Mouse (Mus musculus) brown adipose tissue, adult 24 weeks (tissue): ENCODE measurements around the gene Exosc10. TPM values are rescaled to one million over a fixed set of nuclear protein-coding genes. Genes with fewer than 3 reads are reported as not detected.
A peak's percentile ranks its signal among the peaks of the same experiment; 100 is the strongest.

Source experiments
- H3K27ac ChIP-seq: fragments of 200-500 bp; replicated peaks from 2 replicates; pipeline ENCODE4 v1.5.1; 2012; ENCODE audit warnings: low read depth, mild to moderate bottlenecking, low read length
- H3K4me1 ChIP-seq: fragments of 200-500 bp; 2 replicates; pipeline ENCODE4 v1.6.1; 2012; ENCODE audit warnings: low read length, mixed read lengths; ENCODE audit not compliant: control insufficient read depth, insufficient read depth, insufficient read length
- H3K4me3 ChIP-seq: fragments of 200-500 bp; 2 replicates; pipeline ENCODE4 v1.5.1; 2012; ENCODE audit warnings: low read depth, mild to moderate bottlenecking, low read length, moderate library complexity; ENCODE audit not compliant: insufficient read depth
- polyA plus RNA-seq: library from polyadenylated mRNA; stranded (reverse); fragments of >200 nt; gene quantifications from 2 replicates; pipeline ENCODE4 v1.2.4, GENCODE M21; 2012; ENCODE audit not compliant: missing spikeins, insufficient read depth, insufficient read length

The Exosc10 gene
- 18.8 and 32.4 TPM in 2 replicates for polyA plus RNA-seq

DNA sequence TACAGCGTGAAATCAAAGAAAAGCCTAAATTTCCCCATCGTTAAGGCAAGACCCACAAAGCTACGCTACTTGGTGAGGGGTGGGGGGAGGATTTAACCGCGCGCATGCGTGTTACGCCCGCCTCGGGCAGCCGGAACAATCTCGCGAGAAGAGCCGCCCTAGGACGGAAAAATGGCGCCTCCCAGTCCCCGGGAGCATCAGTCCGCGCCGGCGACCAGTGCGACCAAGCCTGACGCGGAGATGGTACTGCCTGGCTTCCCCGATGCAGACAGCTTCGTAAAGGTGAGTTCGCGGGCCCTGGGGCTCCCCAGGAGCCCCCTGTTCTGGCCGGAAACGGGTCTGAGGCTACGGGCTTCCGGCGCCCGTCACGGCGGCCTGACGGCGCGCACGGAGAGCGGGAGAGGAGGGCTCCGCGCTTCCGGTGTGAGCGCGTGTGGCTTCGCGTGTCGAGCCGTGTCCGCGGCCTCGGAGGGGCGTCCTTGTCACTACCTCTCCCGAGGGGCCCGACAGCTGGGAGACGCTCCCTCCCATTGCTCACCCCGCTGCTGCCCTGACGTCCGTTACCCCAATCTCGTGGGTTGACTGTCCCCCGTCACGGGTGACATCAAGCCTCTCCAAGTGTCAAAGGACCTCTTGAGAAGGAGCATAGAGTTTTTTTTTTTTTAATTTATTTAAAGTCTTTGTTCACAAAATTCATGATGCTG is at the start of gene Exosc10:
TSS of gene Exosc10 (plus strand) at position 133 of the 704 bp plus-strand sequence.
- H3K4me3 ChIP-seq, result peak within 1 kb of the TSS; percentile 96
- H3K27ac ChIP-seq, result peak within 1 kb of the TSS; percentile 90
- no peaks in the 10 kb centered on the region for H3K4me1 ChIP-seq

DNA sequence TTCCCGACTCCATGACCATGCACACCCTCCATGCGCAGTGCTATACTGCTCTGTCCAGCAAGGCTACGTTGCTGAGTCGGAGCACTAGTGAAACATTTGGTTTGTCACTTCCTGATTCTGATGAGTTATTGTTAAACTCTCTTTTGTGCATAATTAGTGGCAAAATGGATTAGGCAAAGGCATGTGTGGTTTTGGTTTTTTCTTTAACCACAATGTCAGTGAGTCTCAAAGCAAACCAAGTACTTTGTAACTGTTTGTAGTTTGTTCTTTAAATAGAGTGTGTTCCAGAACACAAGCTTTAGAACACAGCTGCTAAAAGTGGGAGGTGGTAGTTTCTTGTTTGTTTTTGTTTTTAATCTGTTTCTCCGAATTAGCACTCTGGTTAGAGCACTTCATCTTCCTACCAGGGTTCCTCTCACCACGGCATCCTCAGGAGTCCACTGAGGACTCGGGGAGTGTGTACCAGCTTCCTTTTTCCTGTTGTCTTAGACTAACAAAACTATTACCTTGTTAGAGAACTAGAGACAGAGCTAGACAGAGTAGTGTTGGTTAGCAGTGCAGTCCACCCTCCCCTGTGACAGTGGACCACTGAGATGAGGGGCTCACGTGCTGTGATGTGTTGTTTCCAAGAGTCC is 48.7 kb upstream of the Exosc10 start:
- Histone ChIP-seq H3K4me1 (peaks cover 4% of the 10 kb centered on the region; the same call in 1 of the 2 replicates), H3K4me3 (no peak overlapping the region), H3K27ac (0 out of 2 replicates have a peak overlapping the region, but pooled peaks have one; percentile 16)

DNA sequence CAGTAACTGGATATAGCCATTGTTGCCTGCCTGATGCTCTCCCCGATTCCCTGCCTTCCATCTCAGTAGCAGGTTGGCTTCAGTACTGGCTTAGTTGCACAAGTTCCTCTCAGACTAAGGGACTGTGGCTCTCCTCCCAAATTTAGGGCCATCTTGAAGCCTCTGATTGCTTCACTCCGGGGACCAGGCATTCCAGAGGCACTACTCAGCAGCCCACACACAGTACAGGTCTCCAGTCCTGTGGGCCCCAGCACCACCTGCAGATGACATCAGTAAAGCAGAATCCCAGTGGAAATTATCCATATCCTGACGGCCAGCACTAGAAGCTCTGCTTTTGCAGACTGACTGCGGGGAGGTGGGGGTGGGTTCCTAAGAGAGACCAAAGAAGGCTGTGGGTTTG is 47.5 kb upstream of the Exosc10 start:
- 0 out of 2 replicates have a peak overlapping the region, but pooled peaks have one; percentile 5 for H3K27ac ChIP-seq

DNA sequence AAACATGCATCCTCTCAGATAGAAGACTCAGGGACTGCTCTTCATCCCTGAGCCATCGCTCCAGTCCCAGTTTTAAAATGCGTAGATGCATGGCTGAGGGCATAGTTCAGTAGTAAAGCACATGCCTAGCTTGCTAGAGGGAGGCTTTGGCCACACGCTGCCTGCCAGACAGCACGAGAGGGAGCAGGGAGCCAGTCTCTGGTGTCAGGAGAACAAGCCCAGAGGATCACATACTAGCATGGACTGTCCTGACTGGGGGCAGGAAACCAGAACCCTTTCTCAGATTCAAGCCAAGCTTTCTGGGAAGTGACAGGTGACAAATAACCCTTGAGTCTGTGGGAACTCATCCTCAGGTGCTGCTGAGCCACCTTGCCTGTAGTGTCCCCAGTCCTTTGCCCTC is 46.9 kb upstream of the Exosc10 start:
- Histone ChIP-seq H3K4me1 (peaks cover 4% of the 10 kb centered on the region; the same call in 1 of the 2 replicates), H3K4me3 (no peak overlapping the region), H3K27ac (no peak overlapping the region)

More for the DNA sequence above, 47.5 kb upstream of the Exosc10 start:
- H3K4me1 ChIP-seq, result peaks cover 4% of the 10 kb centered on the region; the same call in 1 of the 2 replicates
- no peak overlapping the region for H3K4me3 ChIP-seq

DNA sequence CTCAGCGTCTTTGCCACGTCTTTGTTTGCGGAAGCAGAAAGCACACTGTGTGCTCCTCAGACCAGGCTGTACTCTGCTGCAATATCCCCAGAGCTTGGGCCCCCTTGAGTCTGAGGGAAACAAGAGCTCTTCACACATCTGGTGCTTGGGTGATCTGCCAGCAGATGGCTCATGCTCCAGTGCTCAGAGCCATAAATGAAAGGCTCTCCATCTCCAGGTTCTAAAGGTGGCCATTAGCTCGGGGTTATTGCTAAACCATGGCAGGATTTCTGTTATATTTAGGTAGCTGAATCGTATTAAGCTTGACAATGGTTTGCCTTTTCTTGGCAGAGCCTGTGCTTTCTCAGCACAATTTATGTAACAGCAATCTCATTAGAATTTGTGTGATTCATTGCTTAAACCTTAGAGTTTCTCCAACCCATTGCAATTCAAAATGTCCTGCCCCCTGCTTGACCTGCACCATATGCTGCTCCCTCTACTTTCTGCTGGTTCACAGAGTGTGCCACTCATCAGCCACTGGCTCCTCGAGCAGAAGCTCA is 45.1 kb upstream of the Exosc10 start:
- no peak overlapping the region for H3K4me3 ChIP-seq
- H3K27ac ChIP-seq, result no peak overlapping the region
- peaks cover 4% of the 10 kb centered on the region; the same call in 1 of the 2 replicates for H3K4me1 ChIP-seq

DNA sequence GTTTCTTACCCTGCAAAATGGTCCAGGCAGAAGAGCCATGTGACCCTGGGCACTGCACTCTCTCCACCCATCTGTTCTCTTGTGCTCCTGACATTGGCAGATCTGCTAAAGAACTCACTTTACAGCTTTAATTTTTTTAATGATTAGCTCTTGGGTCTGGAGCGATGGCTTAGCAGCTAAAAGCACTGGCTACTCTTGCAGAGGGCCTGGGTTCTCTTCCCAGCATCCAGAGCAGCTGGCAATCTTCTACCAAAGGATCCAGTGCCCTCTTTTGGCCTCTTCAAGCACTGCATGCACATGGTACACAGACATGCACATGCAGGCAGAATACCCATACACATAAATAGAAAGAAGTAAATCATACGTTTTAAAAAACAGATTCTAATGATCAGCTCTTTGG is 42.9 kb upstream of the Exosc10 start:
- no peak overlapping the region for H3K4me3 ChIP-seq
- no peak overlapping the region for H3K27ac ChIP-seq
- H3K4me1 ChIP-seq, result peaks cover 4% of the 10 kb centered on the region; the same call in 1 of the 2 replicates

DNA sequence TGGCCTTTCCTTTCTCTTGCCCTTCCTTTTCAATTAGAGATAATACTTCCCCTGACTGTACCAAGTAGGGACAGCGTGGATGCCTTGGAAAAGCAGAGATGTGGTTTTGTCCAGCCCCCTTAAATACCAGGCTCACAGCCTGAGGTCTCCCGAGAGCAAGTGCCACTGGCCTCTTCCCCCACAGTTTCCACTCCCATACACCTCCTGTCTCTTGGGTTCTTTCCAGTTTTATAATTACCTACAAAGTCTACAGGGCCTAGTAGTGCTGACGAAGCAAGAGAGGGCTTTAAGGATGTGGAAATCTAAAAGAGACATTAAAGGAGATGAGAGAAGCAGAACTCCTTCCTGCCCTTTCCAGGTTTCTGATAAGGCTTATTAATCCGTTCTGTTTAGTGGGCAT is 40.4 kb upstream of the Exosc10 start:
- Histone ChIP-seq H3K27ac (no peak overlapping the region; the same call in 1 of the 2 replicates), H3K4me1 (no peaks in the 10 kb centered on the region), H3K4me3 (no peak overlapping the region)

DNA sequence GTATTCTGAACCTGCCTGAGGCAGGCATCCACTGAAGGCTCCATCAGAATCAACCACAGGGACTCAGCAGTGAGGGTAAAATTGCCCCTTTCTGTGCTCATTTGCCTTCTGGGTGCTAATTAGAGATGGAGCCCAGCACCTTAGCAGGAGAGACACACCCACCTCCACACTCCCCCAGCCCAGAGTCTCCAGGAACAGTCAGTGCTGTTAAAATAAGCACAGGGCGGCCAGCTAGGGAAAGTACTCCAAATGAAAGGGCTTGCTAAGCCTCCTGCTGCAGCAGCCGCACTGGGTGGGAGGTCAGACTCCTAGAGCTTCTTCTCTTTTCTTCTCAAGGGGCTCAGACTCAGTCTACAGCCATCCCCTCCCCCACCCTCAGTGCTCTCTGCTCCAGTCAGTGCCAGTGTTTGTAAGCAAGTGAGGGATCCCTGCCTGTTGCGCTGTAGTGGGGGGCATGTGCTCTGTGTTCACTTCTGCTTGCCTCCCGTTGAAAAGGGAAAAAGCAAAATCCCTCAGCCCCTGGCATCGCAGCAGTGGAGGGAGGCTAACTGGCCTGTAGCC is 39.9 kb upstream of the Exosc10 start:
- H3K27ac ChIP-seq, result no peak overlapping the region
- H3K4me3 ChIP-seq, result no peak overlapping the region
- no peaks in the 10 kb centered on the region for H3K4me1 ChIP-seq

DNA sequence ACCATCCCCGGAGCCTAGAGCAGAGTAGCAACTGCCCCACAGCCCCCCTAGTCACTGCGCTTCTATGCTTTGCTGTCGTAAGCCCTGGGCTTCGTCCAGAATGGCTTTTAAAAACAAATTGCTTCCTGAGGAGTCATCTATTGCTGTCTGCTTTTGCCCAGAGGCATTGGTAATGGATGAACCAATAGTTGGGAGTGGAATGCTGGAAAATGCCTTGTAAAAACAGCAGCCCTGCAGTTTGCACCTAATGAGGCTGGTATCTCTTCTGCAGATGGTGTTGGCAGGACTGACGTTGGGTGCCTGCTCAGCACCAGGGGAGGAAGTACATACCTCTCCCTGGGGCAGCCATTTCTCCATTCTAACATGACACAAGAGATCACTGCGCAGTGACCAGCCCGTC is 34.7 kb upstream of the Exosc10 start:
- Histone ChIP-seq H3K4me3 (no peak overlapping the region), H3K4me1 (no peaks in the 10 kb centered on the region), H3K27ac (no peak overlapping the region)

DNA sequence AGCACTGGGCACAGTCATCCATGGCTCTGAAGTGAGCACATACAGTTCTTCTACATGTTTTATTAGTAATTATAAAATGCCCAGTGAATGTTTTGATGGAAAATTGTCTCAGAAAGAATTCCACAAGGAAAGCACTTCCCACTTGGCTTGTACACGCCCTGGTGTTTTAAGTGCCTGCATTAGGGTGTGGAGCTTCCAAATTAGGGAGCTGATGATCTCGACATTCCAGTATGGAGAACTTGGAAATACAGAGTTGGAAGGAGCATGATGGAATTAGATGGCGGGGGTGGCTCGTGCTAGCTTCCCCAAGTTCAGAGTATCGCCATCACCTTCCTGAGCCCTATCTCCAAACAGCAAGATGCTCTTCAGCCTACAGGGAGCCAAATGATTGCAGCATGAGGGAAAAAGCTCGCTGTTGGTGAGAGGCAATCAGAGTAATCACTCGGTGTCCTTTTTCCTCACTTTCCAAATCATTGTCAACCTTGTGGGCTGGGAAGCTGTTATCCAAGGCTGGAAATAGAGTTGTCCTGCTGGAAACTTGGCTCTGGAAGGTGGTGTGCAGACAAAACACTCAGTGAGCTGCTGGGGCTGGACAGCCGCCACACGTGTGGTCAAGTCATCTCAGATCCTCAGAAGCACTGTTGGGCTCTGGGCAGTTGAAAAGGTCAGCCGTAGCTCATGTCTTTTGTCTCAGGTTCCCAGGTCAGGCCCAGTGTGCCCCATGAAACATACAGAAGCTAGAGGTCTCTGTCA is 30.9 kb upstream of the Exosc10 start:
- no peak overlapping the region for H3K27ac ChIP-seq
- H3K4me1 ChIP-seq, result peaks cover 11% of the 10 kb centered on the region; the same call in 1 of the 2 replicates
- H3K4me3 ChIP-seq, result no peak overlapping the region

DNA sequence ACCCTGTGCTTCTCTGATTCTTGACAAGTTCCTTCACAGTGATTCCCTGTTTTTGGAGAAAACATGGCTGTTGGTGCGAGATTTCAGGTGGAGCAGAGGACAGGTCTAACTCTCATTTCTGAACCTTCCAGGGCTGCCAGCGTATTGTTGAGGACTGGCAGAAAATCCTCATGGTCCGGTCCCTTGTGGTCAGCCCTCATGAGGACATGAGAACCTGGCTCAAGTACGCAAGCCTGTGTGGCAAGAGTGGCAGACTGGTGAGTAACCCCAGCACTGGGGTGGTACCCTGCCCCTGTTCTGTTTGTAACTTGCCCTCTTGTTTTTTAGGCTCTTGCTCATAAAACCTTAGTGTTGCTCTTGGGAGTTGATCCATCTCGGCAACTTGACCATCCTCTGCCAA is 27.9 kb upstream of the Exosc10 start:
- peak overlapping the region; percentile 65 for H3K27ac ChIP-seq

DNA sequence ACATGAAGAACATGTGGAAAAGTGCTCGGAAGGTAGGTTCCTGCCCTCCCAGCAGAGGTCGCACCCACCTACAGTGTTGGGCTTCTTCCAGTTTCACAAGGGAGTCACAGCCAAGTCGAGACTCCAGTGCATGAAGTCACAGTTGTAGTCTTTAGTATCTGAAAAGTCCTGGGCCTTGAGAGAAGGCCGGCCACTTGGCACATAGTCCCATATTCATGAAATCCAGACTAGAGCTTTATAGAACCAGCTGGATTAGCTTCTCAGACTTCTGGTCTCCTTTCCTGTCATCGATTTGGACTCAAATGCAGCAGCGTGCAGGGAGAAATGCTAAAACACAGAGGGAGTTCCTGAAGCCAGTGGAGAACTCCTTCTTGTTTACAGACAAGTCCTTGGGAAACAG is 27.5 kb upstream of the Exosc10 start:
- no peak overlapping the region for H3K4me3 ChIP-seq
- H3K4me1 ChIP-seq, result peaks cover 11% of the 10 kb centered on the region; the same call in 1 of the 2 replicates
- peak overlapping the region; percentile 65 for H3K27ac ChIP-seq

More for the DNA sequence above, 27.9 kb upstream of the Exosc10 start:
- Histone ChIP-seq H3K4me3 (no peak overlapping the region), H3K4me1 (peaks cover 11% of the 10 kb centered on the region; the same call in 1 of the 2 replicates)

DNA sequence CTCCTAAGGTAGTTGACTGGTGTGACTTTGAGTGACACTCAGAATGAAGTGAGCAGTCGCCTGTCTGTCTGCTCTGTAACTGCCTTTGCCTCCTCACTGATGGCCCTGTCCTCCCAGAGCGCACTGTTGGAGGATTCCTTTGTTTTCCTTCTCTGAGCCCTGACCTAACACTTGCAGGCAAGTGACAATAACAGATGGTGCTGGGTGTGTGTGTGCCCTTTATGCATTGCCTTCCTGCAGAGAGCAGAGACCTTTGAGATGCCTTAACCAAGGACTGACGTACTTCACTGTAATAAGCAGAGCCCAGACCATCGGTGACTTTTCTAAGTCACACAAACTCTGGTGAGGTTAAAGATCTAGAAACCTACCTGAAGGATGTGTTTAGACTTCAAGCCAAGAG is 26.9 kb upstream of the Exosc10 start:
- H3K27ac ChIP-seq, result peak overlapping the region; percentile 65
- H3K4me3 ChIP-seq, result no peak overlapping the region
- peaks cover 11% of the 10 kb centered on the region; the same call in 1 of the 2 replicates for H3K4me1 ChIP-seq

DNA sequence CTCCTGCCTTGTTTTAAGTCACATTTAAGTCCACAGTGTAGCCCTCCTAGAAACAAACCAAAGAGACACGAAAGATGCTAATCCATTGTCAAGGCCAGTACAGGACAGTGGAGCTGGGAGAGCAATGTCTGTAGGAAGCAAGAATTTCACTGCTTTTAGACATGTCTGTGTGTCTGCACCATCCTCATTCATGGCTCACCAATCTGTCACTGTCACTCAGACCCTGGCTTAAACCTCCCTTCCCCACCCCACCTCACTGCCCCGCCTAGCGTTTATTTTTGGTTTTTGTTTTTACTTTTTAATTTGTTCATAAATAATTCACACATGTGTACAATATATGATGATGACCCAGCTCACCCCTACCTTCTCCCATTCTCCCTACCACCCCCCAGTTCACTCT is 25.7 kb upstream of the Exosc10 start:
- H3K4me1 ChIP-seq, result peaks cover 11% of the 10 kb centered on the region; the same call in 1 of the 2 replicates
- 0 out of 2 replicates have a peak overlapping the region, but pooled peaks have one; percentile 48 for H3K27ac ChIP-seq
- H3K4me3 ChIP-seq, result no peak overlapping the region
